Mouse (Mus musculus) ES-Bruce4 (cell line): ENCODE results near the gene Casp4. TPM values are rescaled to one million over a fixed set of nuclear protein-coding genes. Genes with fewer than 3 reads are reported as not detected.

Source experiments
- H3K27ac ChIP-seq: 2 replicates; pipeline ENCODE4 v1.5.1; 2012; ENCODE audit warnings: low read length, inconsistent platforms; ENCODE audit not compliant: insufficient read depth
- H3K27me3 ChIP-seq: 2 replicates; pipeline ENCODE4 v1.6.1; 2012; ENCODE audit warnings: mild to moderate bottlenecking, low read length, inconsistent platforms; ENCODE audit not compliant: control insufficient read depth, poor library complexity, insufficient read depth, severe bottlenecking
- H3K36me3 ChIP-seq: 2 replicates; pipeline ENCODE4 v1.6.1; 2012; ENCODE audit warnings: inconsistent platforms, mild to moderate bottlenecking, low read length, moderate library complexity; ENCODE audit not compliant: control insufficient read depth, poor library complexity, insufficient read depth, severe bottlenecking
- H3K4me1 ChIP-seq: one replicate; pipeline ENCODE4 v1.8.1; 2011; ENCODE audit warnings: low read length; ENCODE audit not compliant: control insufficient read depth, insufficient read depth
- H3K4me3 ChIP-seq: 2 replicates; pipeline ENCODE4 v1.5.1; 2011; ENCODE audit warnings: low read depth, mild to moderate bottlenecking, low read length
- H3K9ac ChIP-seq: 2 replicates; pipeline ENCODE4 v1.6.1; 2012; ENCODE audit warnings: low read depth, mild to moderate bottlenecking, inconsistent platforms; ENCODE audit not compliant: poor library complexity, severe bottlenecking
- H3K9me3 ChIP-seq: replicated peaks from 2 replicates; pipeline ENCODE4 v1.6.1; 2012; ENCODE audit warnings: mild to moderate bottlenecking, low read length, inconsistent platforms; ENCODE audit not compliant: control insufficient read depth, poor library complexity, insufficient read depth, severe bottlenecking
- CTCF ChIP-seq: IDR thresholded peaks from one replicate; pipeline ENCODE4 v1.8.1; 2011; ENCODE audit warnings: low read depth, low read length
- EP300 ChIP-seq: IDR thresholded peaks from 2 replicates; pipeline ENCODE4 v1.6.1; 2011; ENCODE audit warnings: low read depth, low read length; ENCODE audit not compliant: insufficient read depth
- POLR2A ChIP-seq: IDR thresholded peaks from one replicate; pipeline ENCODE4 v1.8.1; 2011; ENCODE audit warnings: low read length; ENCODE audit not compliant: insufficient read depth
- polyA plus RNA-seq: library from polyadenylated mRNA; stranded (reverse); fragments of >200 nt; gene quantifications from 2 replicates; pipeline ENCODE4 v1.2.4, GENCODE M21; 2011; ENCODE audit warnings: low read depth; ENCODE audit not compliant: missing spikeins, insufficient read depth, insufficient read length

Gene Casp4
- polyA plus RNA-seq, 1 experiment, result 2.4 TPM

DNA sequence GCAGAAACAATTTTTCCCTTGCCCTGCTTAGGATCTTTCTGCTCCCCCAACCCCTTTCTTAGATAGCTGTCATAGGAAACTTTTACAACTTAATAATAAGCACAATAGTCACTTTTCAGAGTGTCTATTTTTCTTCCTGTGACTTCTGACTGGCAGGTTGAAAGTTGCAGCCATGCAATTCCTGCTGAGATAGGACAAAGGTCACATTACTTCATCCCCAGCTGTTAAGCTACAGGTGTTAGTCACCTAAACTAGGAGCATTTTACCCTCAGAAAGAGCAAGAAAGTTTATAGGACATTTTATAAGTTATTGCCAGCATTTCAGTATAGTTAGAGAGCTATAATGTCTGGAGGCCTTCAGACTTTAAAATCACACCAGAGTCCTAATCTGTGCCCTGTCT, 22.0 kb upstream of the Casp4 start:
- Histone ChIP-seq H3K36me3 (no peaks in the 10 kb centered on the region), H3K4me1 (no peaks in the 10 kb centered on the region), H3K27ac (no peak overlapping the region), H3K27me3 (no peaks in the 10 kb centered on the region), H3K4me3 (no peak overlapping the region), H3K9ac (no peak overlapping the region), H3K9me3 (peaks cover 4% of the 10 kb centered on the region; the same call in 1 of the 2 replicates)
- TF ChIP-seq EP300 (no peak), POLR2A (no peak), CTCF (no peak)

DNA sequence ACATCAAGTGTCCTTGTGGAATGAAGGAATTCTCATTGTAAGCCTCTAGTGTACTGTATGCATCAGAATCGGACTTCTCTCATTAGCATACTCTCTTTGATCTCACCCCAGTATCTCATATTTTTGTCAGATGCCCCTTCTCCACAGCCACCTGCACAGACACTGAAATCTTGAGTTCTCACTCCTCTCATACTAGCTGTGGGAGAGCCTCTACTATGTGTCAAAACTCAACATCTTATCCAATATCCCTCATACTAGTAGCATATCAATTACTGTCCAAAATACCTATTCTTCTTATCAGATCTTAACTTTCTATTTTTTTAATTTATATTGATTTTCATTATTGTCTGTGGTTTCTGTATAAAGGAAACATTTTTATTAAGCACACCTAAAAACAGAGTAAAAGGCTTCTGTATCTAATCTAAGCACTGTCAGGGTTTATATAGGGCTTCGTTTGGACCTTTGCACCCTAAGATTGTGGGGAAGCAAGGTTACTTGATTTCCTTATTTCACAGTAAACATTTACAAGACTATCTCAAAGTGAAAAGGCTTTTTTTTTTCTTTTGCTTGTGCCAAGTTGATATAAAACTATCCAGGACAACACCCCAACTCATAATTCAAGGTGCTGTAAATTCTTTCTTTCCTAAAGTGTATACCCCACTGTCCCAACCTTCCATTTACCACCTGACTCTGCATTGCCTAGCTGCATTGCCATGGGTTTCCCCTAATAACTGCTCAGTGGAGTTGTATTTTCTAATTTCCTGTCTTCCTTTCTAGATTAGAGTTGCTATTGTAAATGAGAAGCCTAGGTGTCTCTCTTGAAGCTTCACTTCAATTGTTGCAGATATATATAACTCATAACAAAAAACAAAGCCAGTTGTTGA, 12.0 kb upstream of the Casp4 start:
- H3K27ac ChIP-seq, result no peak overlapping the region
- H3K9me3 ChIP-seq, result no peaks in the 10 kb centered on the region
- H3K4me1 ChIP-seq, result no peaks in the 10 kb centered on the region
- TF ChIP-seq EP300 (no peak), POLR2A (no peak), CTCF (no peak)
- no peak overlapping the region for H3K9ac ChIP-seq
- H3K27me3 ChIP-seq, result no peaks in the 10 kb centered on the region
- H3K36me3 ChIP-seq, result no peaks in the 10 kb centered on the region
- H3K4me3 ChIP-seq, result no peak overlapping the region

DNA sequence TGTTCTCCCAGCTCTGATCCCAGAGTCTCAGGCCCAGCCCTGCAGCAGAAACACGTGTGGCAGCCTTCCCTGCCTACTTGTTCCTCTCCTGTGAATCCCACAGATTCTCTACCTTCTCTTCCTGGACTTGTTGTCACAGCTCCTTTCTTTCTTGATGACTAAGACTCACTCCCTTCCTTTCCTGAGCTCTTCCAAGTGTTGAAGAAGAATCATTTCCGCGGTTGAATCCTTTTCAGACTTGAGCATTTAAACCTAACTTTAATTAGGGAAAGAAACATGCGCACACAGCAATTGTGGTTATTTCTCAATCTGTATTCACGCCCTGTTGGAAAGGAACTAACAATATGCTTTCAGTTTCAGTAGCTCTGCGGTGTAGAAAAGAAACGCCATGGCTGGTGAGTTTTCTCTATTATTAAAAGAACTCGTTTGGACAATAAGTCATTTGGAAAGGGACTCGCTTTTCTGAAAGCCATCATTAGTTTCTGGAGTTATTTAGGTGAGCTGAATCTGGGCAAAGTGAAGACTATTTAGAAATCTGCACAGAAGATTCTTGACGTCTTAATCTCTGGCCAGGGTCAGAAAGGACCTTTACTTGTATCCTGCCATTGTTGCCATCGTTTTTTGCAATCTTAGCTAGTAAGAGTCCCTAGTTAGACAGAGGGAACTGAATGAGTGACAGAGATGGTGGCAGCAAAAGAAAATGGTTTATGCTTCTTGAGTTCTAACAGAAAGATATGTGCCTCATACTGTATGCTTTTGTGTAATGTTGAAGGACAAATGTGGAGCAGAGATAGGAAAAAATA, 10.1 kb upstream of the Casp4 start, which contains the start of gene Casp1:
TSS of gene Casp1 (plus strand) at position 189 of the 803 bp plus-strand sequence.
- H3K4me1 ChIP-seq, result no peaks in the 10 kb centered on the region
- no peak within 1 kb of the TSS for H3K27ac ChIP-seq
- H3K9ac ChIP-seq, result no peak within 1 kb of the TSS
- H3K27me3 ChIP-seq, result no peaks in the 10 kb centered on the region
- TF ChIP-seq EP300, result no peak
- TF ChIP-seq POLR2A, result no peak
- TF ChIP-seq CTCF, result no peak
- no peaks in the 10 kb centered on the region for H3K36me3 ChIP-seq
- no peaks in the 10 kb centered on the region for H3K9me3 ChIP-seq
- no peak within 1 kb of the TSS for H3K4me3 ChIP-seq

DNA sequence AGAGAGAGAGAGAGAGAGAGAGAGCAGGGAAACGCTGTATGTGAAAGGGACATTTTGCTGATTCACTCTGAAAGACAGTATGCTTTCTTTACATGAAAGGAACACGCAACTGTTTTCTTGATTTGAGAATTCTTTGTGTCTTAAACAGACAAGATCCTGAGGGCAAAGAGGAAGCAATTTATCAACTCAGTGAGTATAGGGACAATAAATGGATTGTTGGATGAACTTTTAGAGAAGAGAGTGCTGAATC, 9.6 kb upstream of the Casp4 start:
- no peak overlapping the region for H3K27ac ChIP-seq
- TF ChIP-seq EP300, result no peak
- no peak for TF ChIP-seq CTCF
- no peak for TF ChIP-seq POLR2A
- H3K36me3 ChIP-seq, result no peaks in the 10 kb centered on the region
- no peak overlapping the region for H3K4me3 ChIP-seq
- no peak overlapping the region for H3K9ac ChIP-seq
- H3K27me3 ChIP-seq, result no peaks in the 10 kb centered on the region
- no peaks in the 10 kb centered on the region for H3K4me1 ChIP-seq
- no peaks in the 10 kb centered on the region for H3K9me3 ChIP-seq

DNA sequence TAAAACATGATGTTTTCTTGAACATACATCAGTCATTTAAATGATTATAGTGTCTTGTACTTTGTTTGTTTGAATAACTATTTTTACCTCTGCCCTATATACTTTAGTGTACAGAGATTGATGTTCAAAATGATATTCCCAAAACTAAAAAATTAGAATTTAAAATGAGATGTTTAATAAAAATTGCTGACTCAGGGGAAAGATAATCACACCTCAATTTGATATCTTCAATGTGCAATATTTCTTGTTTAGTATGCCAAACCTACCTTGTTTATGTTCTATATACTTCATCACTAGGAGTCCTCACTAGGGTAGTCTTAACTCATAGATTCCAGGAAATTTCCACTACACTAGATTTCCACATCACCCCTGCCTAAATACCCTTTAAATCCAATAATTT, 1.5 kb downstream of the Casp4 start:
- Histone ChIP-seq H3K27ac (no peak overlapping the region), H3K4me3 (no peak overlapping the region), H3K9me3 (no peaks in the 10 kb centered on the region), H3K9ac (no peak overlapping the region), H3K4me1 (no peaks in the 10 kb centered on the region), H3K27me3 (no peaks in the 10 kb centered on the region), H3K36me3 (no peaks in the 10 kb centered on the region)
- TF ChIP-seq POLR2A, result no peak
- no peak for TF ChIP-seq CTCF
- no peak for TF ChIP-seq EP300

DNA sequence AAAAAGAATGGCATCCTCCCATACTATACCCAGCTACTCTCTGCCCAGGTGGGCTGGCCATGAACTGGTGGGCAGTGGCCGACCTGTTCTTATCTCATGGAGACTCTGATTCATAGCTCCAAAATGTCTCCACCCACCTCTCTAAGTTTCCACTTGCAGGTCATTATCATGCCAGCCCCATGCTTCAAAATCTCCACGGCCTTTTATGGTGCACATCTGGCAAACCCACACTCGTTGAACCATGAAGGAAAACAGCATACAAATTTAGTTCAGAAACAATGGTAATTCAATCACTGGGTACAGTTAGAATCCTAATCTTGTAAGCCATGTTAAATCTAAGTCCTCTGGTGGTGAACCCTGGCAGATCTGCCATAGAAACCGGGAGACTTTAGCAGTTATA, 2.8 kb downstream of the Casp4 start:
- TF ChIP-seq CTCF (no peak), POLR2A (no peak)
- Histone ChIP-seq H3K27ac (no peak overlapping the region), H3K27me3 (no peaks in the 10 kb centered on the region), H3K9me3 (no peaks in the 10 kb centered on the region), H3K4me3 (no peak overlapping the region), H3K9ac (no peak overlapping the region), H3K4me1 (no peaks in the 10 kb centered on the region), H3K36me3 (no peaks in the 10 kb centered on the region)
